Mouse (Mus musculus) central nervous system, embryonic 18 days (tissue): ENCODE results near the gene Mbd5. TPM values are rescaled to one million over a fixed set of nuclear protein-coding genes. Genes with fewer than 3 reads are reported as not detected.

Experiments
- polyA plus RNA-seq: library from polyadenylated mRNA; depleted of rRNA; stranded (reverse); fragments of >200 nt; gene quantifications from 2 replicates; pipeline ENCODE4 v1.2.3, GENCODE M21; 2012; rRNA removed

Gene Mbd5
- 18.2 and 19.9 TPM in 2 replicates for polyA plus RNA-seq

GRCm38 (mm10) chr2:48948841-48949584 is at the start of gene Mbd5:
TSS of gene Mbd5 (plus strand) at chr2:48949508.

GRCm38 (mm10) chr2:48950252-48950315 is 776 bp downstream of the Mbd5 start, which contains the start of gene Orc4:
TSS of gene Orc4 (minus strand) at chr2:48950277.

Other genes starting within 250 kb of the Mbd5 start
- 50.8 and 54.1 TPM in 2 replicates for gene Acvr2a, start 135.4 kb upstream of the Mbd5 start, polyA plus RNA-seq
- 79.8 and 87.4 TPM in 2 replicates for gene Orc4, start 769 bp downstream of the Mbd5 start, polyA plus RNA-seq